Mouse (Mus musculus) midbrain, embryonic 14.5 days (tissue): ENCODE measurements at regions not wholly inside any gene's neighbourhood (a gene's known extent, or its start where the extent isn't known, plus 50 kb on each side); places are given as distances from the start of the nearest gene placed in this dataset.

Source experiments
- ATAC-seq: fragments of 200-750 bp; cut with Nextera tagmentation; 2 replicates; pipeline ENCODE4 v1.8.0; 2017; ENCODE audit warnings: moderate number of reproducible peaks, moderate library complexity; ENCODE audit not compliant: low FRiP score, low TSS enrichment
- DNase-seq: peaks from one replicate; pipeline ENCODE4 v3.0.0-alpha.2; 2015
- H3K27ac ChIP-seq: fragments of 300-500 bp; sonication (generic); replicated peaks from 2 replicates; pipeline ENCODE4 v1.5.1; 2014; ENCODE audit warnings: mild to moderate bottlenecking, low read depth, low read length, moderate library complexity
- H3K27me3 ChIP-seq: fragments of 300-500 bp; sonication (generic); 2 replicates; pipeline ENCODE4 v1.6.1; 2014; ENCODE audit warnings: low read length, control low read depth, mixed read lengths; ENCODE audit not compliant: control insufficient read depth, insufficient read depth
- H3K36me3 ChIP-seq: fragments of 300-500 bp; sonication (generic); 2 replicates; pipeline ENCODE4 v1.6.1; 2014; ENCODE audit warnings: low read length, control low read depth; ENCODE audit not compliant: control insufficient read depth, insufficient read depth
- H3K4me1 ChIP-seq: fragments of 300-500 bp; sonication (generic); 2 replicates; pipeline ENCODE4 v1.6.1; 2014; ENCODE audit warnings: mild to moderate bottlenecking, antibody characterized with exemption, low read length, control low read depth; ENCODE audit not compliant: control insufficient read depth, insufficient read depth
- H3K4me2 ChIP-seq: fragments of 300-500 bp; sonication (generic); 2 replicates; pipeline ENCODE4 v1.6.1; 2014; ENCODE audit warnings: mild to moderate bottlenecking, low read length, moderate library complexity
- H3K4me3 ChIP-seq: fragments of 300-500 bp; sonication (generic); replicated peaks from 2 replicates; pipeline ENCODE4 v1.5.1; 2014; ENCODE audit warnings: low read depth, low read length
- H3K9ac ChIP-seq: fragments of 300-500 bp; sonication (generic); replicated peaks from 2 replicates; pipeline ENCODE4 v1.6.1; 2014; ENCODE audit warnings: mild to moderate bottlenecking, low read length, moderate library complexity
- H3K9me3 ChIP-seq: fragments of 300-500 bp; sonication (generic); 2 replicates; pipeline ENCODE4 v1.6.1; 2016; ENCODE audit warnings: low read length, control low read depth, mixed read lengths; ENCODE audit not compliant: control insufficient read depth
- WGBS: fragments of 180-500 bp; shearing (Covaris S2); extraction: QIAGEN DNeasy Blood & Tissue Kit; methylation state at CpG from one replicate; pipeline ENCODE4 v1.1.7; 2014; 5-methylcytosine and 5-hydroxymethylcytosine counted together

GRCm38 (mm10) chr5:119053738-119054137, 493.3 kb downstream of the Med13l start:
- ATAC-seq: no peak
- Histone ChIP-seq H3K27me3 (no peaks in the 10 kb centered on the region), H3K4me1 (peaks cover 6% of the 10 kb centered on the region; the same call in 1 of the 2 replicates), H3K36me3 (no peaks in the 10 kb centered on the region), H3K9me3 (no peaks in the 10 kb centered on the region), H3K4me2 (no peak overlapping the region), H3K4me3 (no peak overlapping the region), H3K27ac (no peak overlapping the region), H3K9ac (no peak overlapping the region)
- no peak for DNase-seq
- WGBS: 86% methylated on average over 8 of the region's 8 CpGs

GRCm38 (mm10) chr5:119054393-119054792, 493.9 kb downstream of the Med13l start:
- Histone ChIP-seq H3K27ac (no peak overlapping the region), H3K27me3 (no peaks in the 10 kb centered on the region), H3K4me2 (no peak overlapping the region), H3K9me3 (no peaks in the 10 kb centered on the region), H3K9ac (no peak overlapping the region), H3K4me1 (peaks cover 6% of the 10 kb centered on the region; the same call in 1 of the 2 replicates), H3K36me3 (no peaks in the 10 kb centered on the region), H3K4me3 (no peak overlapping the region)
- no peak for DNase-seq
- 59% methylated on average over 6 of the region's 6 CpGs for WGBS
- no peak for ATAC-seq

GRCm38 (mm10) chr5:119055430-119055829, 495.0 kb downstream of the Med13l start:
- Histone ChIP-seq H3K9ac (no peak overlapping the region), H3K27me3 (no peaks in the 10 kb centered on the region), H3K36me3 (no peaks in the 10 kb centered on the region), H3K27ac (no peak overlapping the region), H3K4me2 (0 out of 2 replicates have a peak overlapping the region, but pooled peaks have one; percentile 3), H3K4me3 (no peak overlapping the region), H3K9me3 (no peaks in the 10 kb centered on the region), H3K4me1 (peaks cover 6% of the 10 kb centered on the region; the same call in 1 of the 2 replicates)
- 2% methylated on average over 12 of the region's 12 CpGs for WGBS
- DNase-seq: peak; percentile 43
- ATAC-seq: no peak

GRCm38 (mm10) chr5:119057813-119058212, 497.3 kb downstream of the Med13l start:
- WGBS: 84% methylated on average over 4 of the region's 4 CpGs
- ATAC-seq: no peak
- H3K27ac ChIP-seq: no peak overlapping the region

GRCm38 (mm10) chr5:119058231-119058851, 497.9 kb downstream of the Med13l start:
- H3K4me3 ChIP-seq: no peak overlapping the region
- no peak overlapping the region for H3K27ac ChIP-seq
- H3K4me1 ChIP-seq: peaks cover 6% of the 10 kb centered on the region; the same call in 1 of the 2 replicates
- H3K4me2 ChIP-seq: no peak overlapping the region
- ATAC-seq (no peak), DNase-seq (no peak)
- H3K9me3 ChIP-seq: no peaks in the 10 kb centered on the region
- H3K9ac ChIP-seq: no peak overlapping the region
- H3K36me3 ChIP-seq: no peaks in the 10 kb centered on the region
- H3K27me3 ChIP-seq: no peaks in the 10 kb centered on the region
- 60% methylated on average over 10 of the region's 10 CpGs for WGBS

More at GRCm38 (mm10) chr5:119057813-119058212, 497.3 kb downstream of the Med13l start:
- Histone ChIP-seq H3K27me3 (no peaks in the 10 kb centered on the region), H3K9ac (no peak overlapping the region), H3K4me2 (no peak overlapping the region), H3K36me3 (no peaks in the 10 kb centered on the region), H3K9me3 (no peaks in the 10 kb centered on the region), H3K4me3 (no peak overlapping the region), H3K4me1 (peaks cover 6% of the 10 kb centered on the region; the same call in 1 of the 2 replicates)
- DNase-seq: no peak

DNA sequence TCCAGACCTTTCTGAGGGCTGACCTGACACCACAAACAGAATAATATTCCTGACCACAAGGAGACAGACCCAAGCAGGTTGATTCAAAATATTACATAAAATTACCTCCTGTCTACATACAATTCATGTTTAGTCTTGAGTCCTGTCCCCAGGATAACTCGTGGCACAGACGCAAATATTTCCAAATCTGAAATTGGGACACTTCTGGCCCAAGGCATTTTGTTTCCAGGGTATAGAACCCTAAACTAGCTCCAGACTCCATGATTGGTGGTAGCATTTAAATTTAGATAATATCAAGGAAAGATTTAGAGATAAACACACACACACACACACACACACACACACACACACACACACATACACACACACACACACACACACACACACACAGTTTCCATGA, 498.7 kb downstream of the Med13l start:
- no peaks in the 10 kb centered on the region for H3K36me3 ChIP-seq
- 89% methylated on average over 2 of the region's 2 CpGs for WGBS
- H3K4me1 ChIP-seq: peaks cover 6% of the 10 kb centered on the region; the same call in 1 of the 2 replicates
- no peak overlapping the region for H3K27ac ChIP-seq
- no peak overlapping the region for H3K4me3 ChIP-seq
- no peak overlapping the region for H3K4me2 ChIP-seq
- ATAC-seq: no peak
- DNase-seq: no peak
- H3K9me3 ChIP-seq: no peaks in the 10 kb centered on the region
- H3K27me3 ChIP-seq: no peaks in the 10 kb centered on the region
- H3K9ac ChIP-seq: no peak overlapping the region

GRCm38 (mm10) chr5:119060886-119061285, 500.4 kb downstream of the Med13l start:
- Histone ChIP-seq H3K27me3 (no peaks in the 10 kb centered on the region), H3K36me3 (no peaks in the 10 kb centered on the region), H3K9ac (no peak overlapping the region), H3K27ac (no peak overlapping the region), H3K9me3 (no peaks in the 10 kb centered on the region), H3K4me2 (no peak overlapping the region), H3K4me1 (no peaks in the 10 kb centered on the region), H3K4me3 (no peak overlapping the region)
- WGBS: 6% methylated on average over 4 of the region's 4 CpGs
- ATAC-seq: no peak
- DNase-seq: peak; percentile 60

DNA sequence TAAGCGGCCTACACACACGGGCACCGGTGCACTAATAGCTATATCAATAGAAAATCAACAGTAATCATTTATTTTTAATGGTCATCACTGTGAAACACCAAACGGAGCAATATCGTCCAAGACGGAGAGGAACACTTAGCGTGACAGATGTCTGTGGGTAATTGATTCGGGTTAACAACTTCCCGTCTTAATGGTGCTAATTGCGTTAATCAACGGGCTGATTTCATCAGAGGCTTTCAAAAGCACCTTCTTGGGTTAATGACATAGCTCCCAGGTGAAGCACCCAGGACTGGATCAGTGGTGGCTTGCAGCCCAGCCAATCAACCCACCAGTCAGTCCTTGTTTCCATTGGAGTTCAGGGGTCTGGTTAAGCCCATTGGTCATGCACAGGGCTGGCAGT, 502.0 kb downstream of the Med13l start:
- ATAC-seq: no peak

DNA sequence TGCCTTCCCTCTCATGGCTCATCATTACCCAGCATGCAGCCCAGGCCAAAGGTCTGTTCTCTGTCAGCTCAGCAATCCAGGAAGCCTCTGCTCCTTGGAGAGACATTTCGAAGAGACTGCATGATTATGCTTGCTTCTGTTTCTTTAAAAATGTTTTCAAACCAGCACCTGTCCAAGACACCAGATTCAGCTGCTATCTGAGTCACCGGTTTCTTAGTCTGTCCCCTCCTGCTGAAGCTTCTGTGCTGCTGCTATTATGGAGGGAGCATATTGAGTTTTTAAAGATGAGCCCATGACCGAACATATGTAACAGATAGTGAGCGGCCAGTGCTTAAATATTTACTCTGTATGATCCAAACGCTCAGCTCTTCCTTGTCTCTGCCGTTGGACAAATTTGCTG, 506.2 kb downstream of the Med13l start:
- ATAC-seq: no peak
- DNase-seq: no peak
- no peak overlapping the region for H3K9ac ChIP-seq
- no peak overlapping the region for H3K27ac ChIP-seq
- no peak overlapping the region for H3K4me2 ChIP-seq
- no peaks in the 10 kb centered on the region for H3K27me3 ChIP-seq
- no peaks in the 10 kb centered on the region for H3K4me1 ChIP-seq
- no peaks in the 10 kb centered on the region for H3K9me3 ChIP-seq
- no peaks in the 10 kb centered on the region for H3K36me3 ChIP-seq
- WGBS: 86% methylated on average over 6 of the region's 6 CpGs
- no peak overlapping the region for H3K4me3 ChIP-seq

More for the DNA sequence above, 502.0 kb downstream of the Med13l start:
- DNase-seq: no peak
- no peak overlapping the region for H3K9ac ChIP-seq
- H3K27me3 ChIP-seq: no peaks in the 10 kb centered on the region
- H3K4me3 ChIP-seq: no peak overlapping the region
- H3K27ac ChIP-seq: no peak overlapping the region
- H3K4me2 ChIP-seq: no peak overlapping the region
- no peaks in the 10 kb centered on the region for H3K36me3 ChIP-seq
- no peaks in the 10 kb centered on the region for H3K9me3 ChIP-seq
- 94% methylated on average over 11 of the region's 11 CpGs for WGBS
- no peaks in the 10 kb centered on the region for H3K4me1 ChIP-seq
